Mouse (Mus musculus) kidney, embryonic 14.5 days (tissue): ENCODE data around the gene Cers6. TPM values are rescaled to one million over a fixed set of nuclear protein-coding genes. Genes with fewer than 3 reads are reported as not detected.

Experiments used
- ATAC-seq: fragments of 200-750 bp; cut with Nextera tagmentation; 2 replicates; pipeline ENCODE4 v1.8.0; 2017; ENCODE audit warnings: moderate number of reproducible peaks, mild to moderate bottlenecking, moderate TSS enrichment, moderate library complexity; ENCODE audit not compliant: low FRiP score, low TSS enrichment
- H3K27ac ChIP-seq: fragments of 300-500 bp; sonication (generic); 2 replicates; pipeline ENCODE4 v1.5.1; 2014; ENCODE audit warnings: low read depth, mild to moderate bottlenecking, low read length, moderate library complexity, mixed read lengths
- H3K27me3 ChIP-seq: fragments of 300-500 bp; sonication (generic); 2 replicates; pipeline ENCODE4 v1.6.1; 2014; ENCODE audit warnings: mild to moderate bottlenecking, low read length; ENCODE audit not compliant: control insufficient read depth, insufficient read depth
- H3K36me3 ChIP-seq: fragments of 300-500 bp; sonication (generic); 2 replicates; pipeline ENCODE4 v1.6.1; 2014; ENCODE audit warnings: low read length, mixed read lengths; ENCODE audit not compliant: control insufficient read depth, insufficient read depth
- H3K4me1 ChIP-seq: fragments of 300-500 bp; sonication (generic); 2 replicates; pipeline ENCODE4 v1.6.1; 2014; ENCODE audit warnings: low read length, mixed read lengths; ENCODE audit not compliant: control insufficient read depth, insufficient read depth
- H3K4me2 ChIP-seq: fragments of 300-500 bp; sonication (generic); replicated peaks from 2 replicates; pipeline ENCODE4 v1.6.1; 2014; ENCODE audit warnings: low read depth, mild to moderate bottlenecking, low read length
- H3K4me3 ChIP-seq: fragments of 300-500 bp; sonication (generic); 2 replicates; pipeline ENCODE4 v1.5.1; 2014; ENCODE audit warnings: mild to moderate bottlenecking, low read length
- H3K9ac ChIP-seq: fragments of 300-500 bp; sonication (generic); 2 replicates; pipeline ENCODE4 v1.6.1; 2014; ENCODE audit warnings: low read depth, mild to moderate bottlenecking, low read length, moderate library complexity
- H3K9me3 ChIP-seq: fragments of 300-500 bp; sonication (generic); 2 replicates; pipeline ENCODE4 v1.6.1; 2016; ENCODE audit warnings: low read length; ENCODE audit not compliant: control insufficient read depth
- WGBS: fragments of 180-500 bp; shearing (Covaris S2); extraction: QIAGEN DNeasy Blood & Tissue Kit; methylation state at CpG from one replicate; pipeline ENCODE4 v1.1.7; 2014; 5-methylcytosine and 5-hydroxymethylcytosine counted together
- polyA plus RNA-seq: library from polyadenylated mRNA; unstranded; fragments of >200 nt; fragmentation: Nextera tagmentation; extraction: Ambion mirVana; gene quantifications from 2 replicates; pipeline ENCODE4 v1.2.1, GENCODE M21; 2014

The Cers6 gene
- polyA plus RNA-seq, 1 experiment from 2014 or later, result 46.7 TPM

GRCm38 (mm10) chr2:69156283-69156682 lies 295.0 kb downstream of the Cers6 start:
- peak overlapping the region; percentile 82 for H3K27ac ChIP-seq
- peaks cover 5% of the 10 kb centered on the region; the same call in 1 of the 2 replicates for H3K4me1 ChIP-seq
- H3K4me2 ChIP-seq, result no peak overlapping the region
- peak; percentile 50; the same call in 1 of the 2 replicates for ATAC-seq
- H3K4me3 ChIP-seq, result no peak overlapping the region
- no peaks in the 10 kb centered on the region for H3K36me3 ChIP-seq
- H3K9me3 ChIP-seq, result no peaks in the 10 kb centered on the region
- no peaks in the 10 kb centered on the region for H3K27me3 ChIP-seq
- H3K9ac ChIP-seq, result no peak overlapping the region
- 44% methylated on average over 7 of the region's 7 CpGs for WGBS

- H3K4me1 ChIP-seq, result peaks cover 5% of the 10 kb centered on the region; the same call in 1 of the 2 replicates
- no peak overlapping the region for H3K4me2 ChIP-seq
- H3K9ac ChIP-seq, result no peak overlapping the region
- no peak overlapping the region for H3K27ac ChIP-seq
- H3K27me3 ChIP-seq, result no peaks in the 10 kb centered on the region; the same call in 1 of the 2 replicates
- H3K36me3 ChIP-seq, result no peaks in the 10 kb centered on the region
- no peaks in the 10 kb centered on the region for H3K9me3 ChIP-seq
- no peak for ATAC-seq
- no peak overlapping the region for H3K4me3 ChIP-seq
Observed at GRCm38 (mm10) chr2:69158907-69159306, 297.7 kb downstream of the Cers6 start.

Other genes with a start within 250 kb of the Cers6 start
- gene 4932414N04Rik, start 205.0 kb upstream of the Cers6 start, polyA plus RNA-seq, result not detected in 2 replicates